In the genomic region with DNA sequence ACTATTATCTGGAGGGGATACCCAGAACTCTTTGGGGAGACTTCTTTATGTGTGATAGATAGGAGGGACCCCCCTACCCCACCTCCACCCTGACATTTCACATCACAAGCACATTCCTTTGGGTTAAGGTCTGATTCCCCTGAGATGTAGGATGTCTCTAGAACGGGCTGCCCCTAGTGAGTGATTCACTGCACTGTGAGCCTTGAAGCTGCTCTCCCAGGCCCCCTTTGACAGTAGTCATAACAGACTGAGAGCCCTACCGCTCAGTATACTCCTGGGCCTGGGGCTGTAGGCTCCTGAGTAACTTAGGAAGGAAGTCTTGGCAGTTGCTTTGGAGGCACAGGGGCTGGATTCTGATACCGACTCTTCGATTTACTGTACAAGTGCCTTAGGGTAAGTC, we compare ENCODE assay signal across 8 mouse cellular contexts. TPM values are rescaled to one million over a fixed set of nuclear protein-coding genes. Genes with fewer than 3 reads are reported as not detected.
DNase-seq lines count a peak whose midpoint lies in the region; ATAC-seq lines count a peak whose summit lies in the region.

No protein-coding gene starts in this region.

- WGBS in kidney, embryonic 16.5 days: 36% methylated on average over 4 of the region's 4 CpGs
- 49% methylated on average over 4 of the region's 4 CpGs for WGBS in embryonic facial prominence, embryonic 12.5 days
- 51% methylated on average over 4 of the region's 4 CpGs for WGBS in hindbrain, embryonic 16.5 days
- 72% methylated on average over 4 of the region's 4 CpGs for WGBS in midbrain, embryonic 15.5 days

- DNase-seq in kidney, postnatal 14 days: no peak
- DNase-seq in urinary bladder, postnatal 36 days (ENCODE audit: low spot score in 2 of 2): no peak
- no peak for DNase-seq in layer of hippocampus, postnatal 10 days (ENCODE audit: low spot score in 2 of 2)
- no peak for DNase-seq in retina, embryonic 14.5 days (ENCODE audit: low spot score)

- peak overlapping the region; percentile 71 for H3K9ac ChIP-seq in kidney, embryonic 16.5 days (replicated peaks; ENCODE audit: low read length)
- H3K9ac ChIP-seq in embryonic facial prominence, embryonic 12.5 days: no peak overlapping the region
- H3K9ac ChIP-seq in hindbrain, embryonic 16.5 days (ENCODE audit: low read depth, low read length): no peak overlapping the region; the same call in 1 of the 2 replicates
- H3K9ac ChIP-seq in midbrain, embryonic 15.5 days: peak overlapping the region; percentile 52; the same call in 1 of the 2 replicates

- no peak overlapping the region for H3K27ac ChIP-seq in kidney, embryonic 16.5 days (ENCODE audit: low read length)
- H3K27ac ChIP-seq in embryonic facial prominence, embryonic 12.5 days: no peak overlapping the region
- H3K27ac ChIP-seq in hindbrain, embryonic 16.5 days (ENCODE audit: low read depth, low read length): no peak overlapping the region
- H3K27ac ChIP-seq in midbrain, embryonic 15.5 days: no peak overlapping the region

- H3K4me1 ChIP-seq in kidney, embryonic 16.5 days (ENCODE audit: insufficient read depth, low read length): peaks cover 39% of the 10 kb centered on the region
- H3K4me1 ChIP-seq in embryonic facial prominence, embryonic 12.5 days: peaks cover 17% of the 10 kb centered on the region; the same call in 1 of the 2 replicates
- peaks cover 6% of the 10 kb centered on the region; the same call in 1 of the 2 replicates for H3K4me1 ChIP-seq in hindbrain, embryonic 16.5 days (ENCODE audit: control insufficient read depth, insufficient read depth, low read depth, low read length)
- H3K4me1 ChIP-seq in midbrain, embryonic 15.5 days: peaks cover 13% of the 10 kb centered on the region

- ATAC-seq in kidney, embryonic 16.5 days (ENCODE audit: low FRiP score, low TSS enrichment): peak; percentile 4; the same call in 1 of the 2 replicates
- ATAC-seq in embryonic facial prominence, embryonic 12.5 days (ENCODE audit: insufficient number of reproducible peaks, insufficient read depth, low FRiP score, low TSS enrichment): no peak
- ATAC-seq in hindbrain, embryonic 16.5 days: 0 out of 2 replicates have a peak, but pooled peaks have one; percentile 10
- ATAC-seq in midbrain, embryonic 15.5 days (replicated peaks): 0 out of 2 replicates have a peak, but pooled peaks have one; percentile 31

- H3K27me3 ChIP-seq in kidney, embryonic 16.5 days (ENCODE audit: insufficient read depth, low read length): no peaks in the 10 kb centered on the region
- H3K27me3 ChIP-seq in embryonic facial prominence, embryonic 12.5 days: 0 out of 2 replicates have a peak, but pooled peaks cover 4% of the 10 kb centered on the region
- no peaks in the 10 kb centered on the region for H3K27me3 ChIP-seq in hindbrain, embryonic 16.5 days (replicated peaks; ENCODE audit: control insufficient read depth, insufficient read depth, low read length)
- H3K27me3 ChIP-seq in midbrain, embryonic 15.5 days (replicated peaks): no peaks in the 10 kb centered on the region; the same call in 1 of the 2 replicates

- no peaks in the 10 kb centered on the region for H3K9me3 ChIP-seq in kidney, embryonic 16.5 days (ENCODE audit: low read length)
- H3K9me3 ChIP-seq in embryonic facial prominence, embryonic 12.5 days: no peaks in the 10 kb centered on the region
- H3K9me3 ChIP-seq in hindbrain, embryonic 16.5 days (ENCODE audit: control insufficient read depth, low read length): no peaks in the 10 kb centered on the region
- H3K9me3 ChIP-seq in midbrain, embryonic 15.5 days: no peaks in the 10 kb centered on the region

- peak overlapping the region; percentile 53 for H3K4me3 ChIP-seq in kidney, embryonic 16.5 days (ENCODE audit: low read length)
- peak overlapping the region; percentile 50 for H3K4me3 ChIP-seq in embryonic facial prominence, embryonic 12.5 days
- H3K4me3 ChIP-seq in hindbrain, embryonic 16.5 days (ENCODE audit: low read length): peak overlapping the region; percentile 58
- peak overlapping the region; percentile 65 for H3K4me3 ChIP-seq in midbrain, embryonic 15.5 days

- H3K36me3 ChIP-seq in kidney, embryonic 16.5 days (ENCODE audit: insufficient read depth, low read length): no peaks in the 10 kb centered on the region
- no peaks in the 10 kb centered on the region for H3K36me3 ChIP-seq in embryonic facial prominence, embryonic 12.5 days
- H3K36me3 ChIP-seq in hindbrain, embryonic 16.5 days (ENCODE audit: control insufficient read depth, insufficient read depth, low read length): no peaks in the 10 kb centered on the region
- no peaks in the 10 kb centered on the region for H3K36me3 ChIP-seq in midbrain, embryonic 15.5 days (replicated peaks)

- H3K4me2 ChIP-seq in kidney, embryonic 16.5 days (replicated peaks; ENCODE audit: low read depth, low read length): peak overlapping the region; percentile 79
- peak overlapping the region; percentile 73 for H3K4me2 ChIP-seq in embryonic facial prominence, embryonic 12.5 days (replicated peaks)
- H3K4me2 ChIP-seq in hindbrain, embryonic 16.5 days (ENCODE audit: low read length): peak overlapping the region; percentile 67
- peak overlapping the region; percentile 91 for H3K4me2 ChIP-seq in midbrain, embryonic 15.5 days

RNA-seq across cellular contexts. Expression of a gene that starts 1.2 kb away (rescaled TPM):
- polyA plus RNA-seq in kidney, embryonic 16.5 days (2015; fragmentation: Nextera tagmentation; extraction: Ambion mirVana): 15.3 and 17.9 TPM in 2 replicates
- polyA plus RNA-seq in embryonic facial prominence, embryonic 12.5 days (2016; fragmentation: Nextera tagmentation; extraction: Ambion mirVana): 3.9 and 4.6 TPM in 2 replicates
- 4.1 and 7.5 TPM in 2 replicates for polyA plus RNA-seq in hindbrain, embryonic 16.5 days (2015; fragmentation: Nextera tagmentation; extraction: Ambion mirVana)
- 5.0 and 5.5 TPM in 2 replicates for polyA plus RNA-seq in midbrain, embryonic 15.5 days (2015; fragmentation: Nextera tagmentation; extraction: Ambion mirVana)
- total RNA-seq in layer of hippocampus, postnatal 10 days (2021): 1 to 10 TPM; 3.1 to 3.5 TPM

RNA-seq across cellular contexts. Expression of a gene that starts 50.1 kb away (rescaled TPM):
- 0.09 TPM in 1 of 2 replicates, not detected in the other for polyA plus RNA-seq in kidney, embryonic 16.5 days (2015; fragmentation: Nextera tagmentation; extraction: Ambion mirVana)
- polyA plus RNA-seq in embryonic facial prominence, embryonic 12.5 days (2016; fragmentation: Nextera tagmentation; extraction: Ambion mirVana): 0.04 TPM in 1 of 2 replicates, not detected in the other
- 0.28 and 0.40 TPM in 2 replicates for polyA plus RNA-seq in hindbrain, embryonic 16.5 days (2015; fragmentation: Nextera tagmentation; extraction: Ambion mirVana)
- 0.09 TPM in 1 of 2 replicates, not detected in the other for polyA plus RNA-seq in midbrain, embryonic 15.5 days (2015; fragmentation: Nextera tagmentation; extraction: Ambion mirVana)
- total RNA-seq in layer of hippocampus, postnatal 10 days (2021): not detected

Comparison
In these comparisons a context has a peak if more than half of its experiments do, and no peak if none do; other contexts are left out.
1. H3K9ac ChIP-seq: peak in kidney, embryonic 16.5 days (single experiment) and midbrain, embryonic 15.5 days (single experiment); none in embryonic facial prominence, embryonic 12.5 days (single experiment) and hindbrain, embryonic 16.5 days (single experiment).
2. Peak in every context shown above with its lines, with median percentiles within 50 percentile points of each other: H3K4me2 ChIP-seq and H3K4me3 ChIP-seq.